In the genomic region with DNA sequence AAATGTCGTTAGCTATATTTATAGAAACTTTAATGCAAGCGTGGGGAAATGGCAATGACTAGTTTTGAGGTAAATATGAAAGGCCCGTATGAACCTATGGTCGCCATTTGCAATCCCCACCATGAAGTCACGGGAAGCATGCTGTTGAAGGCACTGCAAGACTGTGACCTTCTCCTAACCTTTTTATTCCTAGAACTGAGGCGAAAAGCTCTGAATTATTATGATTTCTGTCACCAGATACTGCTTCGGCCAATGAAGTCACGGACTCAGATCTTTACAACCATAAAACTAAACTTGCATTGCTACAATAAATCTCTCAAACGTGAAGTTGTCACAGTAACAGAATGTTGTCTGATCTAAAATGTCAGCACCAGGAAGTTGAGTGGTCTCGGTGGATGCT, we compare ENCODE assay signal across 26 mouse cellular contexts. TPM values are rescaled to one million over a fixed set of nuclear protein-coding genes. Genes with fewer than 3 reads are reported as not detected.
DNase-seq lines count a peak whose midpoint lies in the region; ATAC-seq and TF ChIP-seq lines count a peak whose summit lies in the region.
"Had no signal": no experiment of that assay in that cellular context is flagged by ENCODE, and none has a peak within 500 bp of the region (broad histone marks: within the 10 kb centered on the region; RNA-seq: fewer than 3 reads in every experiment).

No protein-coding gene starts in this region.

- DNase-seq in midbrain, embryonic 10.5 days (ENCODE audit: low spot score) = no peak
- no peak for DNase-seq in midbrain, postnatal 0 days (ENCODE audit: low spot score)
- no peak for DNase-seq in left cerebral cortex, postnatal 25 days (ENCODE audit: low spot score in 2 of 2)
- DNase-seq: adrenal gland, adult 8-10 months; adrenal gland, postnatal 14 days; adrenal gland, postnatal 36 days; B cell, adult 2 months; cerebellum, adult 11-12 months; cerebellum, adult 2 months; cerebellum, adult 9-11 months; cerebellum, postnatal 14 days; cerebellum, postnatal 36 days; embryo, embryonic 11 days had no signal

- H3K4me3 ChIP-seq in midbrain, embryonic 10.5 days = no peak overlapping the region
- no peak overlapping the region for H3K4me3 ChIP-seq in midbrain, postnatal 0 days (ENCODE audit: low read depth, low read length)
- H3K4me3 ChIP-seq in intestine, embryonic 15.5 days (replicated peaks) = no peak overlapping the region
- no peak overlapping the region for H3K4me3 ChIP-seq in intestine, postnatal 0 days (ENCODE audit: low read depth, low read length)
- H3K4me3 ChIP-seq: embryonic facial prominence, embryonic 13.5 days; embryonic facial prominence, embryonic 15.5 days; erythroblast, embryonic 14.5 days; forebrain, embryonic 10.5 days; forebrain, embryonic 12.5 days had no signal

- peaks cover 10% of the 10 kb centered on the region for H3K4me1 ChIP-seq in midbrain, embryonic 10.5 days
- no peaks in the 10 kb centered on the region for H3K4me1 ChIP-seq in midbrain, postnatal 0 days (ENCODE audit: insufficient read depth, low read length)
- H3K4me1 ChIP-seq in intestine, embryonic 15.5 days (replicated peaks) = no peaks in the 10 kb centered on the region
- H3K4me1 ChIP-seq in intestine, postnatal 0 days (replicated peaks; ENCODE audit: control insufficient read depth, insufficient read depth, low read length) = no peaks in the 10 kb centered on the region
- H3K4me1 ChIP-seq: embryonic facial prominence, embryonic 15.5 days; forebrain, embryonic 12.5 days had no signal

- 92% methylated on average over 10 of the region's 10 CpGs for WGBS in midbrain, embryonic 10.5 days
- 85% methylated on average over 10 of the region's 10 CpGs for WGBS in midbrain, postnatal 0 days
- WGBS in intestine, embryonic 15.5 days = 76% methylated on average over 10 of the region's 10 CpGs
- 63% methylated on average over 10 of the region's 10 CpGs for WGBS in intestine, postnatal 0 days

- no peak overlapping the region for H3K9ac ChIP-seq in midbrain, postnatal 0 days (replicated peaks; ENCODE audit: low read length, poor library complexity, severe bottlenecking)
- H3K9ac ChIP-seq in intestine, embryonic 15.5 days = no peak overlapping the region
- no peak overlapping the region for H3K9ac ChIP-seq in intestine, postnatal 0 days (ENCODE audit: low read depth, low read length)
- H3K9ac ChIP-seq: embryonic facial prominence, embryonic 13.5 days; embryonic facial prominence, embryonic 15.5 days; forebrain, embryonic 12.5 days had no signal

- ATAC-seq in midbrain, postnatal 0 days (ENCODE audit: low FRiP score) = no peak
- ATAC-seq in intestine, embryonic 15.5 days = peak; percentile 53; the same call in 1 of the 2 replicates
- peak; percentile 53; the same call in 1 of the 2 replicates for ATAC-seq in intestine, postnatal 0 days
- ATAC-seq: activated CD4-positive, CD25-positive, alpha-beta regulatory T cell, adult 4 months; CD4-positive, CD25-positive, alpha-beta regulatory T cell, adult 4 months; forebrain, embryonic 16.5 days; Patski had no signal

- H3K9me3 ChIP-seq in midbrain, embryonic 10.5 days (replicated peaks) = no peaks in the 10 kb centered on the region; the same call in 1 of the 2 replicates
- no peaks in the 10 kb centered on the region for H3K9me3 ChIP-seq in midbrain, postnatal 0 days (ENCODE audit: low read length)
- H3K9me3 ChIP-seq in intestine, embryonic 15.5 days = no peaks in the 10 kb centered on the region
- no peaks in the 10 kb centered on the region for H3K9me3 ChIP-seq in intestine, postnatal 0 days (ENCODE audit: control insufficient read depth)
- H3K9me3 ChIP-seq: embryonic facial prominence, embryonic 13.5 days; embryonic facial prominence, embryonic 15.5 days had no signal

- peak overlapping the region; percentile 50; the same call in 1 of the 2 replicates for H3K27ac ChIP-seq in midbrain, embryonic 10.5 days (replicated peaks)
- H3K27ac ChIP-seq in midbrain, postnatal 0 days (ENCODE audit: low read depth, low read length) = no peak overlapping the region
- no peak overlapping the region for H3K27ac ChIP-seq in intestine, embryonic 15.5 days
- H3K27ac ChIP-seq in intestine, postnatal 0 days (ENCODE audit: low read depth, low read length) = 0 out of 2 replicates have a peak overlapping the region, but pooled peaks have one; percentile 21
- H3K27ac ChIP-seq: embryonic facial prominence, embryonic 13.5 days; forebrain, embryonic 12.5 days had no signal

- no peak overlapping the region for H3K4me2 ChIP-seq in midbrain, postnatal 0 days (ENCODE audit: low read depth, low read length, poor library complexity, severe bottlenecking)
- H3K4me2 ChIP-seq in intestine, embryonic 15.5 days (replicated peaks) = no peak overlapping the region
- no peak overlapping the region for H3K4me2 ChIP-seq in intestine, postnatal 0 days (replicated peaks; ENCODE audit: low read depth)
- H3K4me2 ChIP-seq: embryonic facial prominence, embryonic 13.5 days; embryonic facial prominence, embryonic 15.5 days; forebrain, embryonic 12.5 days had no signal

- H3K36me3 ChIP-seq in midbrain, embryonic 10.5 days = peaks cover 4% of the 10 kb centered on the region; the same call in 1 of the 2 replicates
- no peaks in the 10 kb centered on the region for H3K36me3 ChIP-seq in midbrain, postnatal 0 days (ENCODE audit: insufficient read depth, low read length)
- peaks cover 5% of the 10 kb centered on the region; the same call in 1 of the 2 replicates for H3K36me3 ChIP-seq in intestine, embryonic 15.5 days
- peaks cover 5% of the 10 kb centered on the region for H3K36me3 ChIP-seq in intestine, postnatal 0 days (ENCODE audit: control insufficient read depth, insufficient read depth)
- H3K36me3 ChIP-seq: embryonic facial prominence, embryonic 15.5 days; forebrain, embryonic 10.5 days; forebrain, embryonic 12.5 days; G1E had no signal

- intact Hi-C loops in left cerebral cortex, postnatal 25 days (cut with DNase I) = no loop called here

- H3K27me3 ChIP-seq in midbrain, embryonic 10.5 days (ENCODE audit: low read depth, poor library complexity, severe bottlenecking) = no peaks in the 10 kb centered on the region
- H3K27me3 ChIP-seq in midbrain, postnatal 0 days (ENCODE audit: insufficient read depth, low read length) = no peaks in the 10 kb centered on the region
- H3K27me3 ChIP-seq in intestine, embryonic 15.5 days (replicated peaks) = no peaks in the 10 kb centered on the region
- H3K27me3 ChIP-seq in intestine, postnatal 0 days (replicated peaks; ENCODE audit: control insufficient read depth, insufficient read depth, low read length) = no peaks in the 10 kb centered on the region
- H3K27me3 ChIP-seq: CH12.LX; embryonic facial prominence, embryonic 13.5 days; embryonic facial prominence, embryonic 15.5 days; forebrain, embryonic 12.5 days; Patski had no signal

- TF ChIP-seq CTCF in midbrain, postnatal 0 days (IDR thresholded peaks at IDR 0.05) = no peak
- no peak for TF ChIP-seq CTCF in intestine, postnatal 0 days (IDR thresholded peaks at IDR 0.05; ENCODE audit: low read depth)

RNA-seq across cellular contexts. Expression of gene Cpne8, which starts 33.4 kb away (rescaled TPM):
- polyA plus RNA-seq in midbrain, embryonic 10.5 days (2016; fragmentation: Nextera tagmentation; extraction: Ambion mirVana) = 5.1 and 5.2 TPM in 2 replicates
- total RNA-seq in midbrain, postnatal 0 days (2014; rRNA removed) = 10.0 and 14.9 TPM in 2 replicates
- polyA plus RNA-seq in midbrain, postnatal 0 days (2015; fragmentation: Nextera tagmentation; extraction: Ambion mirVana) = 18.1 and 18.2 TPM in 2 replicates
- 39.0 and 39.2 TPM in 2 replicates for polyA plus RNA-seq in intestine, embryonic 15.5 days (2015; fragmentation: Nextera tagmentation; extraction: Ambion mirVana)
- polyA plus RNA-seq in intestine, postnatal 0 days (2015; fragmentation: Nextera tagmentation; extraction: Ambion mirVana) = 40.4 and 55.2 TPM in 2 replicates
- 10 to 100 TPM; 24.6 to 29.8 TPM for total RNA-seq in left cerebral cortex, postnatal 25 days (2021)
- polyA plus RNA-seq: G1E had no signal

Comparison
In these comparisons a context has a peak if more than half of its experiments do, and no peak if none do; other contexts are left out.
1. H3K27ac ChIP-seq: peak in midbrain, embryonic 10.5 days (single experiment) and intestine, postnatal 0 days (single experiment); none in midbrain, postnatal 0 days (single experiment) and intestine, embryonic 15.5 days (single experiment).